Mouse (Mus musculus) heart, embryonic 10.5 days (tissue): Measurements from ENCODE around the gene Myl10. TPM values are rescaled to one million over a fixed set of nuclear protein-coding genes. Genes with fewer than 3 reads are reported as not detected.

ENCODE experiments used
- DNase-seq: peaks from one replicate; pipeline ENCODE4 v3.0.0-alpha.2; 2017; ENCODE audit warnings: low spot score
- H3K27ac ChIP-seq: fragments of 300-500 bp; sonication (generic); 2 replicates; pipeline ENCODE4 v1.5.1; 2016; ENCODE audit warnings: mild to moderate bottlenecking
- H3K27me3 ChIP-seq: fragments of 300-500 bp; sonication (generic); 2 replicates; pipeline ENCODE4 v1.6.1; 2016; ENCODE audit warnings: mild to moderate bottlenecking; ENCODE audit not compliant: poor library complexity, insufficient read depth, severe bottlenecking
- H3K36me3 ChIP-seq: fragments of 300-500 bp; sonication (generic); 2 replicates; pipeline ENCODE4 v1.6.1; 2016; ENCODE audit warnings: mild to moderate bottlenecking, moderate library complexity
- H3K4me1 ChIP-seq: fragments of 300-500 bp; sonication (generic); 2 replicates; pipeline ENCODE4 v1.6.1; 2016; ENCODE audit warnings: mild to moderate bottlenecking
- H3K4me3 ChIP-seq: fragments of 300-500 bp; sonication (generic); 2 replicates; pipeline ENCODE4 v1.5.1; 2016; ENCODE audit warnings: mild to moderate bottlenecking, moderate library complexity
- H3K9me3 ChIP-seq: fragments of 300-500 bp; sonication (generic); 2 replicates; pipeline ENCODE4 v1.6.1; 2016; ENCODE audit warnings: mild to moderate bottlenecking, moderate library complexity
- WGBS: fragments of 180-500 bp; shearing (Covaris S2); methylation state at CpG from one replicate; pipeline ENCODE4 v1.1.7; 2016; 5-methylcytosine and 5-hydroxymethylcytosine counted together
- polyA plus RNA-seq: library from polyadenylated mRNA; unstranded; fragments of >200 nt; fragmentation: Nextera tagmentation; extraction: Ambion mirVana; gene quantifications from 2 replicates; pipeline ENCODE4 v1.2.1, GENCODE M21; 2016

Myl10 gene
- polyA plus RNA-seq, 1 experiment from 2014 or later, result not detected

- no peaks in the 10 kb centered on the region for H3K9me3 ChIP-seq
- DNase-seq, result no peak
- no peak overlapping the region for H3K27ac ChIP-seq
- H3K4me1 ChIP-seq, result no peaks in the 10 kb centered on the region
- peaks cover 8% of the 10 kb centered on the region; the same call in 1 of the 2 replicates for H3K27me3 ChIP-seq
- H3K36me3 ChIP-seq, result no peaks in the 10 kb centered on the region
- no peak overlapping the region for H3K4me3 ChIP-seq
- WGBS, result 70% methylated on average over 7 of the region's 7 CpGs
Measured at GRCm38 (mm10) chr5:136687561-136687960, 5.4 kb upstream of the Myl10 start.

GRCm38 (mm10) chr5:136688841-136689240, 4.1 kb upstream of the Myl10 start:
- Histone ChIP-seq H3K27ac (no peak overlapping the region), H3K9me3 (no peaks in the 10 kb centered on the region), H3K36me3 (no peaks in the 10 kb centered on the region), H3K27me3 (peaks cover 13% of the 10 kb centered on the region; the same call in 1 of the 2 replicates), H3K4me3 (no peak overlapping the region), H3K4me1 (no peaks in the 10 kb centered on the region)
- WGBS, result 68% methylated on average over 6 of the region's 6 CpGs
- no peak for DNase-seq

- peaks cover 13% of the 10 kb centered on the region; the same call in 1 of the 2 replicates for H3K27me3 ChIP-seq
- no peaks in the 10 kb centered on the region for H3K36me3 ChIP-seq
- no peak for DNase-seq
- no peak overlapping the region for H3K4me3 ChIP-seq
- peaks cover 3% of the 10 kb centered on the region; the same call in 1 of the 2 replicates for H3K4me1 ChIP-seq
- H3K27ac ChIP-seq, result no peak overlapping the region
- 63% methylated on average over 3 of the region's 3 CpGs for WGBS
- H3K9me3 ChIP-seq, result no peaks in the 10 kb centered on the region
Measured at GRCm38 (mm10) chr5:136691170-136691569, 1.8 kb upstream of the Myl10 start.

- no peak for DNase-seq
- H3K36me3 ChIP-seq, result no peaks in the 10 kb centered on the region
- H3K4me1 ChIP-seq, result peaks cover 3% of the 10 kb centered on the region; the same call in 1 of the 2 replicates
- no peak overlapping the region for H3K4me3 ChIP-seq
- 78% methylated on average over 7 of the region's 7 CpGs for WGBS
- peaks cover 13% of the 10 kb centered on the region; the same call in 1 of the 2 replicates for H3K27me3 ChIP-seq
- H3K27ac ChIP-seq, result no peak overlapping the region
- H3K9me3 ChIP-seq, result no peaks in the 10 kb centered on the region
Measured at GRCm38 (mm10) chr5:136693418-136693817, 472 bp downstream of the Myl10 start.

- no peak overlapping the region for H3K27ac ChIP-seq
- WGBS, result 56% methylated on average over 6 of the region's 6 CpGs
- no peak for DNase-seq
Measured at GRCm38 (mm10) chr5:136694976-136695375, 2.0 kb downstream of the Myl10 start.

GRCm38 (mm10) chr5:136696516-136696915, 3.6 kb downstream of the Myl10 start:
- no peaks in the 10 kb centered on the region for H3K9me3 ChIP-seq
- no peak overlapping the region for H3K27ac ChIP-seq
- 76% methylated on average over 5 of the region's 5 CpGs for WGBS
- peaks cover 3% of the 10 kb centered on the region; the same call in 1 of the 2 replicates for H3K4me1 ChIP-seq
- no peak for DNase-seq
- H3K4me3 ChIP-seq, result no peak overlapping the region
- no peaks in the 10 kb centered on the region for H3K36me3 ChIP-seq
- peaks cover 5% of the 10 kb centered on the region; the same call in 1 of the 2 replicates for H3K27me3 ChIP-seq

More at GRCm38 (mm10) chr5:136694976-136695375, 2.0 kb downstream of the Myl10 start:
- peaks cover 5% of the 10 kb centered on the region; the same call in 1 of the 2 replicates for H3K27me3 ChIP-seq
- H3K4me3 ChIP-seq, result no peak overlapping the region
- H3K36me3 ChIP-seq, result no peaks in the 10 kb centered on the region
- no peaks in the 10 kb centered on the region for H3K9me3 ChIP-seq
- H3K4me1 ChIP-seq, result peaks cover 3% of the 10 kb centered on the region; the same call in 1 of the 2 replicates

GRCm38 (mm10) chr5:136697618-136698017, 4.7 kb downstream of the Myl10 start:
- H3K4me3 ChIP-seq, result no peak overlapping the region
- no peak for DNase-seq
- H3K4me1 ChIP-seq, result peaks cover 3% of the 10 kb centered on the region; the same call in 1 of the 2 replicates
- no peaks in the 10 kb centered on the region for H3K9me3 ChIP-seq
- 80% methylated on average over 9 of the region's 9 CpGs for WGBS
- H3K36me3 ChIP-seq, result no peaks in the 10 kb centered on the region
- H3K27ac ChIP-seq, result no peak overlapping the region
- H3K27me3 ChIP-seq, result 0 out of 2 replicates have a peak, but pooled peaks cover 5% of the 10 kb centered on the region

GRCm38 (mm10) chr5:136702159-136702725, 9.3 kb downstream of the Myl10 start:
- H3K4me1 ChIP-seq, result peaks cover 6% of the 10 kb centered on the region; the same call in 1 of the 2 replicates
- no peaks in the 10 kb centered on the region for H3K9me3 ChIP-seq
- no peak overlapping the region for H3K4me3 ChIP-seq
- H3K27ac ChIP-seq, result no peak overlapping the region
- H3K27me3 ChIP-seq, result no peaks in the 10 kb centered on the region; the same call in 1 of the 2 replicates
- 83% methylated on average over 3 of the region's 3 CpGs for WGBS
- no peaks in the 10 kb centered on the region for H3K36me3 ChIP-seq
- no peak for DNase-seq

- Histone ChIP-seq H3K4me1 (peaks cover 6% of the 10 kb centered on the region; the same call in 1 of the 2 replicates), H3K27me3 (peaks cover 15% of the 10 kb centered on the region), H3K27ac (no peak overlapping the region), H3K36me3 (no peaks in the 10 kb centered on the region), H3K9me3 (no peaks in the 10 kb centered on the region), H3K4me3 (no peak overlapping the region)
- 32% methylated on average over 3 of the region's 3 CpGs for WGBS
- no peak for DNase-seq
Measured at GRCm38 (mm10) chr5:136703751-136704150, 10.8 kb downstream of the Myl10 start.

DNA sequence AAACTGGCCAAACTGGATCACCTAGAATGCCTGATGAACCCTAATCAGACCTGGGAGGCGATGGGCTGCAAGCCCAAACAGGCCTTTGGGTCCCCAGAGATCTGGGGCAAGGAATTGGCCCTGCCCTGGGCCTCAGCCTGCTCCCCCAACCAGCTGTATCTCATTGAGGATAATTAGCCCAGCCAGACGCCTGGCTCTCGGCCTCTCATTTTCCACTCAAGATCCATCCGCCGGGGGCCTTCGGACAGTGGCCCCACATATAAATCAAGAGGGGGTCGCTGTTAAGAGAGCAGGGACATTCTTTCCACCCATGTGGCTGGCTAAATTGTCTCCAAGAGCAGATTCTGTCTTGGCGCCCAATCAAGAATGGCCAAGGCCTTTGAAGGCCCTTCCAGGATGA, 11.2 kb downstream of the Myl10 start:
- no peak overlapping the region for H3K27ac ChIP-seq
- DNase-seq, result no peak
- no peaks in the 10 kb centered on the region for H3K9me3 ChIP-seq
- H3K4me1 ChIP-seq, result peaks cover 9% of the 10 kb centered on the region; the same call in 1 of the 2 replicates
- WGBS, result 78% methylated on average over 8 of the region's 8 CpGs
- no peaks in the 10 kb centered on the region for H3K36me3 ChIP-seq
- H3K4me3 ChIP-seq, result no peak overlapping the region
- peaks cover 17% of the 10 kb centered on the region for H3K27me3 ChIP-seq

DNA sequence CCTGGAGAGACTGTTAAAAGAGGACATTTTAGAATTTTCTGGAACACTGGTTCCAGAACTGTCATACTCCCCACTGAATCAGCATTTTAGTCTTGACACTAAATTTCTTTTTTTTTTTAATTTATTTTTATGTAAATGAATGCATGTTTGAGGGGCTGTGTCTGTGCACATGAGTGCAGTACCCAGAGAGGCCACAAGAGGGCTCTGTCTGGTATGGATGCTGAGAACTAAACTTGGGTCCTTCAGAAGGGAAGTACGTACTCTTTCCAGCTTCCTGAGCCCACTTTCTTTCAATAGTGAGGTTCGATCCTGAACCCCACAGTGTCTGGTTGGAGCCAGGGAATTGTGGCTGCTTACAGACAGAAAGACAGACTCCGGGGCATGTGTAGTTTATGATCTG, 12.6 kb downstream of the Myl10 start:
- H3K4me1 ChIP-seq, result peaks cover 12% of the 10 kb centered on the region; the same call in 1 of the 2 replicates
- no peak for DNase-seq
- peaks cover 17% of the 10 kb centered on the region for H3K27me3 ChIP-seq
- no peak overlapping the region for H3K27ac ChIP-seq
- WGBS, result 94% methylated on average over 3 of the region's 3 CpGs
- no peaks in the 10 kb centered on the region for H3K9me3 ChIP-seq
- no peak overlapping the region for H3K4me3 ChIP-seq
- H3K36me3 ChIP-seq, result no peaks in the 10 kb centered on the region

GRCm38 (mm10) chr5:136706803-136707202, 13.9 kb downstream of the Myl10 start:
- WGBS, result 3% methylated on average over 9 of the region's 9 CpGs
- H3K4me3 ChIP-seq, result no peak overlapping the region

DNA sequence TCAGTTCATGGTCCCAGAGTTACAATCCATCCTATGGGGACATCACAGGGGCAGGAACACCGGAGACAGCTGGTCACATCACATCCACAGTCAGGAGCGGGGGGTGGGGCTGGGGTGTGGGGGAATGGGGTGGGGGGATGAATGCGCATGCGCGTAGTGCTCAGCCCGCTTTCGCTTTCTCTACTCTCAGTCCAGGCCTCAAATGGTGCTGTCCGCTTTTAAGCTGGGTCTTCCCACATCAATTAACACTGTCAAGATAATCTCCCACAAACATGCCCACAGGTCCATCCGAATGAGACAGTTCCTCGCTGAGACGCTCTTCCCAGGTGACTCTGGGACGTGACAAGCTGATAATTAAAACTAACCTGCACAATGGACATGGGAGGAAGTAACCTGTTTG, 15.2 kb downstream of the Myl10 start:
- Histone ChIP-seq H3K4me1 (peaks cover 12% of the 10 kb centered on the region; the same call in 1 of the 2 replicates), H3K9me3 (no peaks in the 10 kb centered on the region), H3K36me3 (no peaks in the 10 kb centered on the region), H3K4me3 (no peak overlapping the region), H3K27ac (no peak overlapping the region), H3K27me3 (peaks cover 17% of the 10 kb centered on the region)
- DNase-seq, result no peak
- WGBS, result 66% methylated on average over 12 of the region's 12 CpGs

More at GRCm38 (mm10) chr5:136706803-136707202, 13.9 kb downstream of the Myl10 start:
- Histone ChIP-seq H3K36me3 (no peaks in the 10 kb centered on the region), H3K27ac (no peak overlapping the region), H3K4me1 (peaks cover 12% of the 10 kb centered on the region; the same call in 1 of the 2 replicates), H3K27me3 (peaks cover 17% of the 10 kb centered on the region), H3K9me3 (no peaks in the 10 kb centered on the region)
- DNase-seq, result peak; percentile 81
